Mouse (Mus musculus): ENCODE measurements around the gene Cpsf7.

GRCm38 (mm10) chr19:10562351-10562750 is 37.3 kb downstream of the Cpsf7 start:
- TF ChIP-seq POLR2A (IDR thresholded peaks at IDR 0.05; ENCODE audit: low read depth, low read length) (no peak), MAFK (IDR thresholded peaks at IDR 0.05; ENCODE audit: insufficient replicate concordance, low read length) (no peak), CTCF (conservative IDR thresholded peaks at IDR 0.05 in 1 of 2, IDR thresholded peaks at IDR 0.05 in 1 of 2; ENCODE audit: low read depth in 2 of 2, low read length in 2 of 2) (no peak), MAZ (IDR thresholded peaks at IDR 0.05; ENCODE audit: low read depth, low read length) (no peak), GABPA (IDR thresholded peaks at IDR 0.05; ENCODE audit: insufficient replicate concordance, low read depth, low read length) (no peak), CHD2 (IDR thresholded peaks at IDR 0.05; ENCODE audit: low read length) (no peak), TBP (conservative IDR thresholded peaks at IDR 0.05; ENCODE audit: low read depth, low read length) (no peak), USF2 (conservative IDR thresholded peaks at IDR 0.05; ENCODE audit: low read depth, low read length) (no peak), USF1 (IDR thresholded peaks at IDR 0.05; ENCODE audit: low read depth, low read length) (no peak), RAD21 (IDR thresholded peaks at IDR 0.05; ENCODE audit: low read depth, low read length) (no peak), ETS1 (conservative IDR thresholded peaks at IDR 0.05; ENCODE audit: low read depth, low read length) (no peak), PAX5 (IDR thresholded peaks at IDR 0.05; ENCODE audit: low read length) (no peak), MAX (IDR thresholded peaks at IDR 0.05; ENCODE audit: low read length) (no peak)

Measured in CH12.LX (cell line).